27 mouse cellular contexts compared by ENCODE assay signal in the genomic region with DNA sequence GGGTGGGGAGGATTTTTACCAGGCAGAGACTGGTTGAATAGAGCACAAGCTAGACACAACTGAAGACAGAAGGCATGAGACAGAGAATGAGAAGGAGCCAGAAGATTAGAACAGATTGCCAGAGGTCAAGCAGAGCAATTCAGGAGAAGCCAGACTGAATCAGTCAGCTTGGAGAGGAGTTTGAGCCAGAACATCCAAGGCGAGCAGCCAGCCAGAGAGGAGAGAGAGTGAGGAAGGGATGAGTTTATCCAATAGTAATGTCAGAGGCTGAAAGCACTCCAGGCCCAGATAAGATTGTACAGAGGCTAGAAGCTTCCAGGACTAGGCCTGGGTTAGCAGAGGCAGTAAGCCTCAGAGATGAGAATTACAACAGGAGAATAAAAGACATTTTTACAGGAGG. TPM values are rescaled to one million over a fixed set of nuclear protein-coding genes. Genes with fewer than 3 reads are reported as not detected.
DNase-seq lines count a peak whose midpoint lies in the region; ATAC-seq lines count a peak whose summit lies in the region.
"Had no signal": no experiment of that assay in that cellular context is flagged by ENCODE, and none has a peak within 500 bp of the region (broad histone marks: within the 10 kb centered on the region; RNA-seq: fewer than 3 reads in every experiment).

No protein-coding gene starts in this region.

- peak; percentile 36 to 50 for DNase-seq in heart, adult 18-20 months
- DNase-seq in heart, postnatal 4 days, result no peak
- no peak for DNase-seq in hindbrain, embryonic 10.5 days (ENCODE audit: low spot score)
- peak; percentile 32 to 51 for DNase-seq in heart, postnatal 10 days
- no peak for DNase-seq in left cerebral cortex, adult 18-20 months (ENCODE audit: low spot score in 2 of 2)
- DNase-seq: adrenal gland, postnatal 10 days; cerebellum, adult 8-10 months; cerebellum, postnatal 25 days; forebrain, postnatal 0 days; kidney, adult 2 months; kidney, postnatal 10 days; layer of hippocampus, postnatal 36 days; lung, postnatal 36 days; retina, postnatal 1 day; right cerebral cortex, postnatal 14 days had no signal

- H3K4me2 ChIP-seq in hindbrain, embryonic 12.5 days (replicated peaks), result no peak overlapping the region
- H3K4me2 ChIP-seq in embryonic facial prominence, embryonic 13.5 days, result no peak overlapping the region
- no peak overlapping the region for H3K4me2 ChIP-seq in kidney, embryonic 14.5 days (replicated peaks; ENCODE audit: low read depth, low read length)
- H3K4me2 ChIP-seq: forebrain, embryonic 12.5 days; hindbrain, embryonic 15.5 days; liver, embryonic 15.5 days; midbrain, embryonic 11.5 days had no signal

- H3K36me3 ChIP-seq in hindbrain, embryonic 10.5 days, result no peaks in the 10 kb centered on the region
- no peaks in the 10 kb centered on the region for H3K36me3 ChIP-seq in hindbrain, embryonic 12.5 days
- no peaks in the 10 kb centered on the region for H3K36me3 ChIP-seq in embryonic facial prominence, embryonic 13.5 days
- H3K36me3 ChIP-seq in kidney, embryonic 14.5 days (ENCODE audit: control insufficient read depth, insufficient read depth, low read length), result no peaks in the 10 kb centered on the region
- H3K36me3 ChIP-seq: forebrain, embryonic 12.5 days; hindbrain, embryonic 15.5 days; liver, embryonic 15.5 days had no signal

- intact Hi-C loops in heart, postnatal 10 days (cut with DNase I), result no loop called here

- H3K4me3 ChIP-seq in hindbrain, embryonic 10.5 days, result no peak overlapping the region
- H3K4me3 ChIP-seq in hindbrain, embryonic 12.5 days, result no peak overlapping the region
- no peak overlapping the region for H3K4me3 ChIP-seq in embryonic facial prominence, embryonic 13.5 days
- no peak overlapping the region for H3K4me3 ChIP-seq in kidney, embryonic 14.5 days (ENCODE audit: low read length)
- H3K4me3 ChIP-seq: erythroblast, embryonic 14.5 days; forebrain, embryonic 12.5 days; hindbrain, embryonic 15.5 days; liver, embryonic 15.5 days had no signal

- H3K4me1 ChIP-seq in hindbrain, embryonic 10.5 days (replicated peaks), result peaks cover 22% of the 10 kb centered on the region
- H3K4me1 ChIP-seq in hindbrain, embryonic 12.5 days, result peaks cover 16% of the 10 kb centered on the region
- peaks cover 40% of the 10 kb centered on the region for H3K4me1 ChIP-seq in embryonic facial prominence, embryonic 13.5 days
- no peaks in the 10 kb centered on the region; the same call in 1 of the 2 replicates for H3K4me1 ChIP-seq in kidney, embryonic 14.5 days (ENCODE audit: control insufficient read depth, insufficient read depth, low read length)
- H3K4me1 ChIP-seq: liver, embryonic 15.5 days had no signal

- ATAC-seq in hindbrain, embryonic 12.5 days (ENCODE audit: low FRiP score), result no peak
- no peak for ATAC-seq in embryonic facial prominence, embryonic 13.5 days (ENCODE audit: insufficient number of reproducible peaks, insufficient read depth, low FRiP score, low TSS enrichment, low read depth)
- ATAC-seq in kidney, embryonic 14.5 days (ENCODE audit: low FRiP score, low TSS enrichment), result no peak
- ATAC-seq: activated CD4-positive, CD25-positive, alpha-beta regulatory T cell, adult 4 months; forebrain, postnatal 0 days; inflammation-experienced regulatory T-cells, adult 6 months had no signal

- 0 out of 2 replicates have a peak, but pooled peaks cover 3% of the 10 kb centered on the region for H3K27me3 ChIP-seq in hindbrain, embryonic 10.5 days (ENCODE audit: insufficient read depth, poor library complexity, severe bottlenecking)
- H3K27me3 ChIP-seq in hindbrain, embryonic 12.5 days, result no peaks in the 10 kb centered on the region
- no peaks in the 10 kb centered on the region for H3K27me3 ChIP-seq in embryonic facial prominence, embryonic 13.5 days
- no peaks in the 10 kb centered on the region for H3K27me3 ChIP-seq in kidney, embryonic 14.5 days (ENCODE audit: control insufficient read depth, insufficient read depth, low read length)
- H3K27me3 ChIP-seq: CH12.LX; forebrain, embryonic 12.5 days; hindbrain, embryonic 15.5 days; liver, embryonic 15.5 days had no signal

- peak overlapping the region; percentile 40; the same call in 1 of the 2 replicates for H3K27ac ChIP-seq in hindbrain, embryonic 10.5 days
- no peak overlapping the region for H3K27ac ChIP-seq in hindbrain, embryonic 12.5 days
- H3K27ac ChIP-seq in embryonic facial prominence, embryonic 13.5 days, result 0 out of 2 replicates have a peak overlapping the region, but pooled peaks have one; percentile 16
- H3K27ac ChIP-seq in kidney, embryonic 14.5 days (ENCODE audit: low read depth, low read length), result no peak overlapping the region
- H3K27ac ChIP-seq: forebrain, embryonic 12.5 days; hindbrain, embryonic 15.5 days; liver, embryonic 15.5 days had no signal

- no peaks in the 10 kb centered on the region for H3K9me3 ChIP-seq in hindbrain, embryonic 10.5 days
- no peaks in the 10 kb centered on the region for H3K9me3 ChIP-seq in hindbrain, embryonic 12.5 days (replicated peaks)
- no peaks in the 10 kb centered on the region for H3K9me3 ChIP-seq in embryonic facial prominence, embryonic 13.5 days
- no peaks in the 10 kb centered on the region for H3K9me3 ChIP-seq in kidney, embryonic 14.5 days (ENCODE audit: control insufficient read depth, low read length)
- H3K9me3 ChIP-seq: forebrain, embryonic 12.5 days; hindbrain, embryonic 15.5 days; liver, embryonic 15.5 days had no signal

- H3K9ac ChIP-seq in hindbrain, embryonic 12.5 days, result no peak overlapping the region
- no peak overlapping the region for H3K9ac ChIP-seq in embryonic facial prominence, embryonic 13.5 days
- no peak overlapping the region for H3K9ac ChIP-seq in kidney, embryonic 14.5 days (ENCODE audit: low read depth, low read length)
- H3K9ac ChIP-seq: forebrain, embryonic 12.5 days; forebrain, postnatal 0 days; hindbrain, embryonic 15.5 days; liver, embryonic 15.5 days had no signal

- WGBS in hindbrain, embryonic 10.5 days, result 68% methylated on average over 1 of the region's 1 CpGs
- 46% methylated on average over 1 of the region's 1 CpGs for WGBS in hindbrain, embryonic 12.5 days
- WGBS in embryonic facial prominence, embryonic 13.5 days, result 22% methylated on average over 1 of the region's 1 CpGs
- WGBS in kidney, embryonic 14.5 days, result 59% methylated on average over 1 of the region's 1 CpGs

RNA-seq across cellular contexts. Expression of a gene that starts 37.1 kb away (rescaled TPM):
- 1 to 10 TPM; 3.4 to 5.2 TPM for total RNA-seq in heart, adult 18-20 months (2021)
- 10 to 100 TPM; 34.2 to 40.5 TPM for total RNA-seq in heart, postnatal 4 days (2021)
- polyA plus RNA-seq in hindbrain, embryonic 10.5 days (2016; fragmentation: Nextera tagmentation; extraction: Ambion mirVana), result 9.2 and 12.1 TPM in 2 replicates
- polyA plus RNA-seq in hindbrain, embryonic 12.5 days (2016; fragmentation: Nextera tagmentation; extraction: Ambion mirVana), result 7.1 and 8.7 TPM in 2 replicates
- polyA plus RNA-seq in embryonic facial prominence, embryonic 13.5 days (2015; fragmentation: Nextera tagmentation; extraction: Ambion mirVana), result 13.9 and 14.2 TPM in 2 replicates
- total RNA-seq in heart, postnatal 10 days (2021), result 10 to 100 TPM; 23.2 to 26.9 TPM
- 1 to 10 TPM; 5.3 to 5.7 TPM for total RNA-seq in left cerebral cortex, adult 18-20 months (2021)
- 16.7 and 23.0 TPM in 2 replicates for polyA plus RNA-seq in kidney, embryonic 14.5 days (2014; fragmentation: Nextera tagmentation; extraction: Ambion mirVana)
- polyA plus RNA-seq: C2C12 had no signal

Comparison
In these comparisons a context has a peak if more than half of its experiments do, and no peak if none do; other contexts are left out.
1. DNase-seq: peak in heart, adult 18-20 months (2 of 2) and heart, postnatal 10 days (2 of 2); none in heart, postnatal 4 days (single experiment), hindbrain, embryonic 10.5 days (single experiment) and left cerebral cortex, adult 18-20 months (0 of 2).
2. H3K27ac ChIP-seq: peak in hindbrain, embryonic 10.5 days (single experiment) and embryonic facial prominence, embryonic 13.5 days (single experiment); none in hindbrain, embryonic 12.5 days (single experiment) and kidney, embryonic 14.5 days (single experiment).